Mouse (Mus musculus): ENCODE data around the gene Fstl3. TPM values are rescaled to one million over a fixed set of nuclear protein-coding genes. Genes with fewer than 3 reads are reported as not detected.
A peak's percentile ranks its signal among the peaks of the same experiment; 100 is the strongest.

The Fstl3 gene
- total RNA-seq, 2 experiments from 2014 or later = 2.0 to 2.1 TPM

- no peak for DNase-seq
These were observed 11.5 kb downstream of the Fstl3 start for GRCm38 (mm10) chr10:79788386-79789158.

- DNase-seq = no peak
These were observed 12.5 kb downstream of the Fstl3 start for GRCm38 (mm10) chr10:79789581-79789980.

- no peak for DNase-seq
These were observed 13.8 kb downstream of the Fstl3 start, which contains the start of gene Prss57 for GRCm38 (mm10) chr10:79790861-79791260. Prss57 (minus strand) TSS chr10:79790961.

GRCm38 (mm10) chr10:79792339-79793040 is 15.4 kb downstream of the Fstl3 start:
- no peak for DNase-seq

GRCm38 (mm10) chr10:79793051-79793737 is 16.1 kb downstream of the Fstl3 start, which contains the start of gene Palm:
Palm (plus strand) TSS chr10:79793572.
- DNase-seq = peak; percentile 66

- no peak for DNase-seq
These were observed 16.8 kb downstream of the Fstl3 start for GRCm38 (mm10) chr10:79793738-79794490.

- peak; percentile 91 for DNase-seq
These were observed 17.4 kb downstream of the Fstl3 start for GRCm38 (mm10) chr10:79794491-79794931.

- DNase-seq = no peak
These were observed 18.8 kb downstream of the Fstl3 start for GRCm38 (mm10) chr10:79795905-79796304.

- DNase-seq = peak; percentile 60
These were observed 20.3 kb downstream of the Fstl3 start for GRCm38 (mm10) chr10:79797326-79797725.

GRCm38 (mm10) chr10:79798289-79798928 is 21.3 kb downstream of the Fstl3 start:
- DNase-seq = no peak

GRCm38 (mm10) chr10:79800508-79800907 is 23.4 kb downstream of the Fstl3 start:
- no peak for DNase-seq

- no peak for DNase-seq
These were observed 24.8 kb downstream of the Fstl3 start for GRCm38 (mm10) chr10:79801837-79802236.

- DNase-seq = peak; percentile 76
These were observed 25.4 kb downstream of the Fstl3 start for GRCm38 (mm10) chr10:79802331-79802971.

GRCm38 (mm10) chr10:79803716-79804323 is 26.7 kb downstream of the Fstl3 start:
- DNase-seq = no peak

- peak; percentile 49 for DNase-seq
These were observed 28.6 kb downstream of the Fstl3 start for GRCm38 (mm10) chr10:79805636-79806035.

- DNase-seq = no peak
These were observed 29.3 kb downstream of the Fstl3 start for GRCm38 (mm10) chr10:79806331-79806730.

GRCm38 (mm10) chr10:79806972-79807371 is 29.9 kb downstream of the Fstl3 start:
- no peak for DNase-seq

- peak; percentile 51 for DNase-seq
These were observed 30.8 kb downstream of the Fstl3 start for GRCm38 (mm10) chr10:79807826-79808225.

- DNase-seq = no peak
These were observed 31.7 kb downstream of the Fstl3 start for GRCm38 (mm10) chr10:79808728-79809127.
